Mouse (Mus musculus) Patski (cell line): Measurements from ENCODE around the gene Ccdc36. TPM values are rescaled to one million over a fixed set of nuclear protein-coding genes. Genes with fewer than 3 reads are reported as not detected.

Source experiments
- ATAC-seq: fragments of 100-300 bp; one replicate; pipeline ENCODE4 v1.8.0; 2021
- CTCF ChIA-PET: fragments of 350-600 bp; sonication (Branson Sonifier 250); formaldehyde crosslinking; loops from one replicate; lab custom pipeline; 2022; ENCODE audit warnings: inconsistent platforms; lab: Charles Lee
- POLR2A ChIA-PET: fragments of 350-600 bp; sonication (Branson Sonifier 250); formaldehyde crosslinking; loops from one replicate; lab custom pipeline; 2022; ENCODE audit warnings: antibody characterized with exemption, inconsistent platforms; lab: Charles Lee
- DNase-seq: peaks from one replicate; pipeline ENCODE4 v3.0.0-alpha.2; 2011; ENCODE audit warnings: low read depth, low spot score
- H3K27me3 ChIP-seq: fragments of 371-371 bp; one replicate; pipeline ENCODE4 v1.5.1; 2021
- CTCF ChIP-seq: fragments of 100-300 bp; IDR thresholded peaks from one replicate; pipeline ENCODE4 v1.5.1; 2021
- in situ Hi-C: fragments of 300-500 bp; cut with MboI; formaldehyde crosslinking; loops from 3 replicates; pipeline ENCODE4 v1.11.1; 2018; ENCODE audit warnings: low pct_unique_long_range_greater_than_20kb, mixed read lengths
- polyA plus RNA-seq: library from polyadenylated mRNA; unstranded; gene quantifications from one replicate; pipeline ENCODE4 v1.2.3, GENCODE M21; 2021

The Ccdc36 gene
- polyA plus RNA-seq, 1 experiment from 2014 or later: not detected

- DNase-seq (no peak), ATAC-seq (no peak)
- in situ Hi-C loops: no loop called here
- CTCF ChIA-PET: interaction anchor here (1.6 kb wide), 1 partner anchor 9 kb away, joined by 3 read pairs; no protein-coding TSS in a partner anchor
- POLR2A ChIA-PET: no interaction called here
- TF ChIP-seq CTCF: no peak
- no peaks in the 10 kb centered on the region for H3K27me3 ChIP-seq
Observed at GRCm38 (mm10) chr9:108388601-108389000, 39.7 kb downstream of the Ccdc36 start.

GRCm38 (mm10) chr9:108386816-108387215 is 41.5 kb downstream of the Ccdc36 start:
- no peak for TF ChIP-seq CTCF
- H3K27me3 ChIP-seq: no peaks in the 10 kb centered on the region
- POLR2A ChIA-PET: no interaction called here
- ATAC-seq (no peak), DNase-seq (no peak)
- CTCF ChIA-PET: interaction anchor here (0.9 to 1.4 kb wide), 2 partner anchors 12 to 24 kb away, joined by 3 to 6 read pairs; no protein-coding TSS in a partner anchor
- in situ Hi-C loops: no loop called here

GRCm38 (mm10) chr9:108385006-108385405 is 43.3 kb downstream of the Ccdc36 start:
- in situ Hi-C loops: no loop called here
- H3K27me3 ChIP-seq: no peaks in the 10 kb centered on the region
- DNase-seq: no peak
- ChIA-PET CTCF (no interaction called here), POLR2A (no interaction called here)
- ATAC-seq: no peak
- no peak for TF ChIP-seq CTCF

GRCm38 (mm10) chr9:108381382-108381781 is 46.9 kb downstream of the Ccdc36 start:
- no peak for TF ChIP-seq CTCF
- ATAC-seq (no peak), DNase-seq (no peak)
- POLR2A ChIA-PET: no interaction called here
- in situ Hi-C loops: no loop called here
- H3K27me3 ChIP-seq: no peaks in the 10 kb centered on the region
- CTCF ChIA-PET: no interaction called here

GRCm38 (mm10) chr9:108379294-108379693 is 49.0 kb downstream of the Ccdc36 start:
- H3K27me3 ChIP-seq: no peaks in the 10 kb centered on the region
- DNase-seq: no peak
- ATAC-seq: no peak
- CTCF ChIA-PET: no interaction called here
- in situ Hi-C loops: no loop called here
- POLR2A ChIA-PET: no interaction called here
- TF ChIP-seq CTCF: no peak

- ChIA-PET CTCF (no interaction called here), POLR2A (no interaction called here)
- in situ Hi-C loops: no loop called here
- no peaks in the 10 kb centered on the region for H3K27me3 ChIP-seq
- no peak for TF ChIP-seq CTCF
- ATAC-seq (no peak), DNase-seq (no peak)
Observed at GRCm38 (mm10) chr9:108378736-108379135, 49.5 kb downstream of the Ccdc36 start.

- DNase-seq (no peak), ATAC-seq (no peak)
- ChIA-PET CTCF (no interaction called here), POLR2A (interaction anchor here (0.8 kb wide), 1 partner anchor 57 kb away, joined by 4 read pairs; no protein-coding TSS in a partner anchor)
- in situ Hi-C loops: no loop called here
- TF ChIP-seq CTCF: no peak
- no peaks in the 10 kb centered on the region for H3K27me3 ChIP-seq
Observed at GRCm38 (mm10) chr9:108378234-108378633, 50.0 kb downstream of the Ccdc36 start.

Other genes starting within 250 kb of the Ccdc36 start
- 0.08 TPM for gene Bsn, start 238.1 kb downstream of the Ccdc36 start, polyA plus RNA-seq
- 336 TPM for gene Dag1, start 164.5 kb downstream of the Ccdc36 start, polyA plus RNA-seq
- 30.9 TPM for gene Nicn1, start 138.1 kb downstream of the Ccdc36 start, polyA plus RNA-seq
- gene Amt, start 131.6 kb downstream of the Ccdc36 start, polyA plus RNA-seq: 6.0 TPM
- gene Rhoa, start 122.4 kb downstream of the Ccdc36 start, polyA plus RNA-seq: 353 TPM
- 30.2 TPM for gene Tcta, start 122.3 kb downstream of the Ccdc36 start, polyA plus RNA-seq
- 372 TPM for gene Gpx1, start 89.6 kb downstream of the Ccdc36 start, polyA plus RNA-seq
- gene Usp4, start 80.6 kb downstream of the Ccdc36 start, polyA plus RNA-seq: 82.1 TPM
- 0.82 TPM for gene 1700102P08Rik, start 35.7 kb downstream of the Ccdc36 start, polyA plus RNA-seq
- not detected for gene BC048562, start 8.0 kb upstream of the Ccdc36 start, polyA plus RNA-seq
- gene Ccdc71, start 32.0 kb upstream of the Ccdc36 start, polyA plus RNA-seq: 33.0 TPM
- gene Klhdc8b, start 33.1 kb upstream of the Ccdc36 start, polyA plus RNA-seq: 20.8 TPM
- gene Lamb2, start 51.3 kb upstream of the Ccdc36 start, polyA plus RNA-seq: 131 TPM
- 142 TPM for gene Usp19, start 62.1 kb upstream of the Ccdc36 start, polyA plus RNA-seq
- 156 TPM for gene Qars, start 79.2 kb upstream of the Ccdc36 start, polyA plus RNA-seq
- gene Qrich1, start 88.3 kb upstream of the Ccdc36 start, polyA plus RNA-seq: 93.1 TPM
- 93.3 TPM for gene Impdh2, start 131.8 kb upstream of the Ccdc36 start, polyA plus RNA-seq
- gene Ndufaf3, start 138.9 kb upstream of the Ccdc36 start, polyA plus RNA-seq: 58.4 TPM
- 153 TPM for gene Dalrd3, start 141.4 kb upstream of the Ccdc36 start, polyA plus RNA-seq
- 60.6 TPM for gene Wdr6, start 150.3 kb upstream of the Ccdc36 start, polyA plus RNA-seq
- gene P4htm, start 169.2 kb upstream of the Ccdc36 start, polyA plus RNA-seq: 8.6 TPM
- 43.7 TPM for gene Arih2, start 220.9 kb upstream of the Ccdc36 start, polyA plus RNA-seq
- 48.1 TPM for gene Slc25a20, start 233.6 kb upstream of the Ccdc36 start, polyA plus RNA-seq